Mouse (Mus musculus) A20 (cell line): ENCODE data around the gene Dapk3.

Experiments used
- DNase-seq: peaks from one replicate; pipeline ENCODE4 v3.0.0-alpha.2; 2011; ENCODE audit warnings: low read depth, low spot score

The Dapk3 gene

DNA sequence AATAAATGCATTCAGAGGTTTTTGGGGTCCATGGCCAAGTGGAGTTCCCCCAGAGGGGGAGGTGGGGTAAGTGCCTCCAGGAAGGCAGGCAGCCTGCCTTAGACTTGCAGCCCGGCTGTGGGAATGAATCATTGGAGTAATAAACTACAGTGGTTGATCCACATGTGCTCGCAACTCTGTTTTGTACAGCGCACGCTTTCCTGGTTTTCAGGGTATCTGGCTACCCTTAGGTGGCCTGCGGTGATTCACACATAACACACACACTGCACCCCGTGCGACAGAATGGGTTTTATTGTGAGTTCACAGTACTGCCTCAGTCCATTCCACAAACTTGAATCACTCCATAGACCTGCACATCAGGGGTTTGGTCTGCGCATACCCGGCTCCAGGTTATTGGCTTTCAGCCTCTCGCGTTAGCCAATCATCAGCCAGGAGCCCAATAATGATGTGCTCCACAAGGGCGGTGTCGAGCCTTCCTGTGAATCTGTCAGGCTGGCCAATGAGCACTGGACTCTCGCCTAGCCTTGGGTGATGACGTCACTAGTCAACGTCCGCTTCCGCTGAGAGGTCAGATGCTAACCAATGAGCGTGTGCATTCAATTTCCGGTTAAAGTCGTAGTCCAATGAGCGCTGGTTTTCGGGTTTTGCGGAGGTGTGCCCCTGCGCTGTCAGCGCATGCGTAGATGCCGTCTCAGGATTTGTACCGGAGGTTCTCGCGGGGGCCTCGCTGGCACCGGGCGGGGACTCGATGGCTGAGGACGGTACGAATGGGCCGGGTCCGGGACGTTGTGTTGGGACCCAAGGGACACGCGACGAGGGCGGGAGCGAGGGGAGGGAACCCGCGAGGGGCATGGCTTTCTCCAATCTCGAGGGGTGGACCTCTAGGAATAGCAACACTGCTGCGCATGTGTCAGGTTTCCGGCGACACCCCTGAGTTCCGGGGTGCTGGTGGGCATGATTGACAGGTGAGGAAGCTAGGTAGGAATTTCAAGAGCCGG is at the start of gene Dapk3:
Gene Dapk3 (plus strand): TSS at position 670 of the 998 bp plus-strand sequence.
- DNase-seq: peak; percentile 100

DNA sequence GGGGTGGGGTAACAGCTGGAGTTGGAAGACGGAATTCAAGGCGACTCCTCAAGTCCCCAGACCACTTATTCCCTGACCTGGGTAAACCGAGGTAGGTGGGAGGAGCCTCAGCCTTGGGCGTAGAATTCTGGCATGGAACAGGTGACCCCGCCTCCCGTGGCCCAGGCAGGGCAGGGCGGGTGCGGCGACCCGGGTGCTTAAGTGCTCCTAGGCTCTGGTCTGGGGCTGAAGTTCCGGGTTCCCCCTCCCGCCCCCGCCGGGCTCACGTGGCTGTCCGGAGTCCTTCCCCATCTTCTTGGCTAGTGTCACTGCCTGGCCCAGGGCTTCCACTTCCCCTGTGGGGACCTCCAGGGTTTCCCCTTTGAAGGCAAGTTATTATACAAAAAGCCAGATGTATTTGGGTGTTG is 48.6 kb upstream of the Dapk3 start:
- peak; percentile 98 for DNase-seq

DNA sequence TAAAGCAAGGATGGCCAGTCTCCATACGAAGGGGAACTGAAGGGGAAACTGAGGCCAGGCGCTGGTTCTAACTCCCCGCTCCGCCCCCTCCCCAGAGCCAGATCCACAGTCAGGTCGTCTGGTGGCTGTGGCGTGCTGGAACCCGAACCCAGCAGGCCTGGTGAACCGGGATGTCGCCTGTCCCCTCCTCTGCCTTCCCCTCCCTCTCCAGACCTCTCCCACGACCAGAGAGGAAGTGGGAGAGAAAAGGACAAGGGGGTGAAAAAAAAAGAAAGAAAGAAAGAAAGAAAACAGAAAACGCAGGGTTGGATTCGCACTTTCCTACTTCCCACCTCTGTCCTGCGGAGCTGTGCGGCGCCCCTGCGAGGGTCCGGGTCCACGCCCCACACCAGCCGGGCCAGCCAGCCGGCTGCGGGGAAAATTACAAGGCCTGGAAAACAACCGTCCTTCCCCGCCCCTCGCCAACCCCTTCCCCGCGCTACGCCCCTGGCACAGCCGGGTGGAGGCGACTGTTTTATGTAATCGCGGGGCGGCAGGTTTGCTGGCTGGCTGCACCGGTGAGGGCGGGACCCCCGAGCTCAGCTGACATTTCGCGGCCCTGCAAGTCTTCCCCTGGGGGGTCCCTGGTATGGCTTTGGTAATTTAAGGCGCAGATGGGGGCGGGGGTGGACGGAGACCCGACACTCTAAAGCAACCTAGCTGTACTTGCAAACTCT is 47.7 kb upstream of the Dapk3 start, which contains the start of gene Zbtb7a:
Gene Zbtb7a (plus strand): TSS at position 255 of the 716 bp plus-strand sequence.
- peak; percentile 68 for DNase-seq

DNA sequence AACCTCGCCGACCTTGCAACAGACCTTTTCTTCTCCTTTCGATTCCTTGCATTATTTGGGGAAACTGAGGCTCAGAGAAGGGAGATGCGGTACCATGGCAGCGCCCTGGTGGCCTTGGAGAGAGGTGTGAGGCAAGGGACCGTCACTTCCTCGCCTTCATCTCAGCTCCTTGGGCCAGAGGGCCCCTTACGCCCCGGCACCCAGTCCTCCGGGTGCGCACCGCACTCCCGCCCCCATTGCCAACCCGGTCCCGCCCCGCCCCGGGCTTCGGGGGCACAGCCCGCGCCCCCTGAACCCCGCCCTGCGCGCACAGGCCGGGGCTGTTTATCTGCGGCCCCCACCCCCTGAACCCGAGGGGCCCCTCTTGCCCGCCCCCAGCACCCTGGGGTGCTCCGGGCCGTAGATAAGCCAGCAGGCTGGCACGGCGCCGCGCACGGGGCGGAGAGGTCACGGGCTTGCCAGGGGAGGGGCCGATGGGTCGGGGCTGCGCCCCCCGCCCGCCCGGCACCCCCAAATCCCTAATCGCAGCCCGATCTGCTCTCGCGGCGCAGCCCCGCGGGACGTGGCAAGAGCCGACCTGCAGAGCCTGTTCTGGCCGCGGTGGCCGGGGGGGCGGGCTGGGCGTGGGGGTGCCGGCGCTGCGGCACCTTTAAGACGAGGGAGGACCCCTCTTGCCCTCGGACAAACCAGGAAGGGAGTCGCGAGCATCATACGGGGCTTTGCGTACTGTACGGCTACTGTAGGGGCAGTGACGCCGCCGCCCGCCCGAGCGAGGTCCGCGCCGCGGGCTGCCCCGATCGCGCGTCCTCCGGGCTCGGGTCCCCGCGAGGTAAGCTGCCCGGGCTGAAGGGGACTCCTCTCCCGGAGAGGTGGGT is 46.7 kb upstream of the Dapk3 start:
- DNase-seq: peak; percentile 92

DNA sequence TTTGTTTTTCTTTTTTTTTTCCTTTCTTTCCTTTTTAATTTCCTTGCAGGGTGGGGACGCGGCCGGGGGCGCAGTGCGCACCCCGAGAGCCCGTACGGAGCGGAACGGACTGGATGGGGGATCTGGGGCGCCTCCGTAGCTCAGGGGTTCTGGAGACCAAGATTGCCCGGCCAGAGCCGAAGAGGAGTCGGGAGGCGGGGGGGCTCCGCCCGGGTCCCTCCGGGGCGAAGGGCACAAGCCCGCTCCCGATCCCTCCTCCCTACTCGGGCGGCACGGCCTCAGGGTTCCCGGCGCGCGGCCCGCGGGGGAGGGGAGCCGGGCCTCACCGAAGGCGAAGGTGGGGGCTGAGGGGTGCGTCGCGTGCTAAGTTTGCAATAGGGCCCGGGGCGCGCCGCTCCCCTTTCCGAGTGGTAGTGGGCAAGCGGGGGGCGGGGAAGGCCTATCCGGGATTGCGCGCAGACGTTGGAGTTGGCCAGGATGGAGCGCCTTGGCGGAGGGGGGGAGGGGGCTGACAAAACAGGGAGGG is 46.0 kb upstream of the Dapk3 start:
- DNase-seq: peak; percentile 89

DNA sequence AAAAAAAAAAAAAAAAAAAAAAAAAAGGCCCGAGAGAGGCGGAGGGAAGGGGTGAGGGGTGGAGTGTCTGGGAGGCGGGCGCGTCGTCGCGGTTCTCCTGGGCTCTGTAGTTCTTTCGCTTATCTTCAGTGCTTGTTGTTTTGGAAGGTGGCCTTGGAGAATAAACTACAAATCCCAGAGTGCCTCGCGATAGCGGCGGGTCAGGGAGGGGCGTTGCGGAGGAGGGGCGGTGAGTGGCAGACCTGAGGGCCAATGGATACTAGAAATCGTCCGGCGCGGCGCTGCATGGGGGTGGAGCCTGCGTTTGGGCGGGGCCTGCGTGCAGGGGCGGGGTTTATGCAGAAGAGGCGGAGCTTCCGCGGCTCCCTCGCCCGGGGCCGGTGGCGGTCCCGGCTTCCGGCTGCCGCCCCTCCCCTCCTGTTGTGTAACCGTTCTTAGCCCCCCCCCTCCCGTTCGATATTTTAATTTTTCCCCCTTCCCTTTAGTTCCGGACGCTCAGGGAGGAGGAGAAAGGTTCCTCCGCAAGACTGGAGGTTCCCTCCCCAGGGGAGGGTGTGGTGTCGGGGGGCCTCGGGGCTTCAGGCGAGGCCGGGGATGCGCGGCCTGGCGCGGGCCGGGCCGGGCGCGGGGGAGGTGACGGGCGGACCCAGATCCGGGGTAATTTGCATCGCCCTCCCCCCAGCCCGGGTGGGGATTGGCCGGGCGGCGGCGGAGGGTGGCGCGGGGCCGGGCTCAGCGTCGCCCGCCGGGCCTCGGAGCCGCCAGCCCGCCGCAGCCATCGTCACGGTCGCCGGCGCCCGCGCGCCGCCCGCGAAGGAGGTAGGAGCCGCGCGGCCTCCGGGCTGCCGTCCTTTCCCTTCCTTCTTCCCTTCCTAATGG is 45.3 kb upstream of the Dapk3 start:
- peak; percentile 99 for DNase-seq

DNA sequence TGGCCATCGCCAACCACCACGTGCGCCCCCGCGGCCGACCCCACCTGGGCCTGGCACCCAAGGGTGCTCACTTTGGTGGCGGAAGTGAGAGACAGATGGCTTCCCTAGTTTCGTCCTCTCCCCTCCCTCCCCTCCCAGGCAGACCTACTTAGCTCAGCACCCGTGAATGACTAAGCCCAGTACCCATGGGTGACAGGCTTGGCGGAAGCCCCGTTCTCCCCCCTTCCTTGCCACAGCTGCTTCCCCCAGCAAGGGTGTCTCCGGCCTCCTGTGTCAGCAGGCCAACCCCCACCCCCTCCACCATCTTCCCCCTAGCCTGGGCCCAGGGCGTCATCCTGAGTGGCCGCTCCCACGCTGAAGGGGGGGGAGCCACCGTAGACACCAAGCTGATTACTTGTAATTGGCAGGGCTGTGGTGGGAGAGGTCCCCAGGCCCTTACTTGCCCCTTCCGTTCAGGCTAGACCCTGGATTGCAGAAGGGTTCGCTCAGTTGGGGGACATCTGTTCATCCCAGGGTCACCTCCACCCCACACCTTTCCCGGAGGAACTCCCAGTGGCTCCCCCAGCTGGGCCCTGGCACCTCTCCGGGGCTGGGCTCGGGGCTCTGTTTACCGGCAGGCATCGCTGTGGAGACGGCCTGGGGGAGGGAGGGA is 44.5 kb upstream of the Dapk3 start:
- peak; percentile 88 for DNase-seq

DNA sequence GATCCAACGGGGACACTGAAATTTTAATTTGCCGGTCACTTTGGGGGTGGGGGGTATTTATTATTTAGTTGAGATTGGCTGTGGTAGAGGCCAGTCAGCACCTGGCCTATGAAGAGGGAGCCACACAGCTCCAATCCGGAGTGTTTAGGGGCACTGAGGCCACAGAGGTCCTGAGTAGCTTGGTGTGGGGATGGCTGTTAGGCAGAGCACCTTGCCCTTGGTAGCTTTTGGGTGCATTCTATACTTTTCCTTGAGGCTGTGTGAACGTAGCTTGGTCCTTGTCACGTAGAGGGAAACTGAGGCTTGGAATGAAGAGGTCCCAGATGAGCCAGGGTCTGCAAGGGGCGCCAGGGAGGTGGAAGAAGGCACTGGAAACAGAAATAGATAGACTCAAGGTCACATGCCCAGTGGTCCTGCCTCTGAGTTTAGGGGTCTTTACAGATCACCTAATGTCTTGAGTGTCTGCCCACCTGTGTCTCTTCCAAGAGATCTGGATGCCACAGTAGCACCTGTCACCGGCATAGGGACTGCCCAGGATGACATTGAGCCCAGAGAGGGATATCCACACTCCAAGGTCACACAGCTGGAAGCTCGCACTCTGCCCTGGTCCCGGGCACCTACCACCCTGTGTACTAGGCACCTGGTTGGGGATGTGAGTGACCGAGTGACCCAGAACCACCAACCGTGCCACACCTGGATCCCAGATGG is 43.8 kb upstream of the Dapk3 start:
- no peak for DNase-seq

DNA sequence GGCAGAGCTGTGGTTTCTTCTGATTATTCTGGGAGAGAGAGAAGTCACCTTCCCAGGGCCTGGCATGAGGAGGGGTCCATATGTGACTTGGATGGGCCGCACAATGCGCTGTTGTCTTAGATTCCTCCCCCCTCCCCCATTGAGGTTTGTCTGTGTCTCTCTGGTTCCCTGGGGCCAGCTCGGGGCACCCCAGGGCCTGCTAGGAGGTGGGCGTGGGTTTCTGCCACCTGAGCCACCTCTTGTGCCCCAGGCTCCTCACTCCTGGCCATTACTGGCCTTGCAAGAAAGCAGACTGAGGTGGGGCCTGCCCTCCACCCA is 43.3 kb upstream of the Dapk3 start:
- no peak for DNase-seq

DNA sequence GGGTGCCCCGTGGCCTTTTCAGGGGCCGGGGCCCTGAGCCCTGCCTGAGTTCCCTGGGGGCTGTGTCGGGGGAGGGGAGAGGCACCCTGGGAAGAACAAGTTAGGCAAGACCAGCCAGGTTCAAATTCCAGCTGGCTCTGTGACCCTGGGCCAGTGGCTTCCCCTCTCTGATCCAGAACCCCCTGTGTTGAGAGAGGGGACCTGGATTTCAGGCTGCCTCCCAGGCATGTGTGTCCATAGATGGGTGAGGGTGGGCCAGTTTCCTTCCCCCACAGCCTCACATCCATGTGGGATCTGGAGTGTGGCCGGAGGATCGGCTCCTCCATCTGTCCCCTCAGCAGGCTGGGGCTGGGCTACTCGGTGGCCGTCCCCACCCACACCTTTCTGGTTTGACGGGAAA is 42.8 kb upstream of the Dapk3 start:
- DNase-seq: no peak

DNA sequence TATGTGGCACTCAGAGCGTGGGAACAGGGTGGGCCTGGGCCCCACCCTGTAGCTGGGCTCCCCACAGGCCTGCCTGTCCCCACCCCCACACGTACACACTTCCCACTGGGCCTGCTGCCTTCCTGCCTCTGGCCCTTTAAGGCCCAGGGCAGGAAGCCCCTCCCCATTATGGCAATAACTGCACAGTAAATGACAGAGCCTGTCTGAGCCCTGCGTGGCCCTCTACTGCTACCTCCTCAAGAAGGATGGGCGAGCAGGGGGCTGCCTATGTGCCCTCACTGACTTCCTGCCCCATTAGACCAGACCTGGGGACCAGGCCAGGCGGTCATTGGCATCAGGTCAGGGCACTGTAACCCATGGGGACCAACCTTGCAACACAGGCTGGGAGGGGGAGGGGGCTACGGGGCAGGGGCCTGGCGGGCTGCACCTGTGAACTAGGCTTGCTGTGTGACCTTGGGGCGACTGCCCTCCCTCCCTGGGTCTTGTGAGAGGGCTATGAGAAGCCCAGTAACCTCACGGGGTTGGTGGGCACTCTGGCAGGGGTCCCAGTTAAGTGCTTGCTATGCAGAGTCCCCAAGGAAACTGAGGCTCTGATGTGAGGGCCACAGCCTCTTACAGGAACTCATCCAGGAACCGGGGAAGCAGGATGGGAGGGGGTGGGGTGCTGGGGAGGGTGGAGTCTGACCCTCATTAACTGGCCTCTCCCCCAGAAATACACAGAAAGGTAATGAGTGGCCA is 41.9 kb upstream of the Dapk3 start:
- DNase-seq: no peak

DNA sequence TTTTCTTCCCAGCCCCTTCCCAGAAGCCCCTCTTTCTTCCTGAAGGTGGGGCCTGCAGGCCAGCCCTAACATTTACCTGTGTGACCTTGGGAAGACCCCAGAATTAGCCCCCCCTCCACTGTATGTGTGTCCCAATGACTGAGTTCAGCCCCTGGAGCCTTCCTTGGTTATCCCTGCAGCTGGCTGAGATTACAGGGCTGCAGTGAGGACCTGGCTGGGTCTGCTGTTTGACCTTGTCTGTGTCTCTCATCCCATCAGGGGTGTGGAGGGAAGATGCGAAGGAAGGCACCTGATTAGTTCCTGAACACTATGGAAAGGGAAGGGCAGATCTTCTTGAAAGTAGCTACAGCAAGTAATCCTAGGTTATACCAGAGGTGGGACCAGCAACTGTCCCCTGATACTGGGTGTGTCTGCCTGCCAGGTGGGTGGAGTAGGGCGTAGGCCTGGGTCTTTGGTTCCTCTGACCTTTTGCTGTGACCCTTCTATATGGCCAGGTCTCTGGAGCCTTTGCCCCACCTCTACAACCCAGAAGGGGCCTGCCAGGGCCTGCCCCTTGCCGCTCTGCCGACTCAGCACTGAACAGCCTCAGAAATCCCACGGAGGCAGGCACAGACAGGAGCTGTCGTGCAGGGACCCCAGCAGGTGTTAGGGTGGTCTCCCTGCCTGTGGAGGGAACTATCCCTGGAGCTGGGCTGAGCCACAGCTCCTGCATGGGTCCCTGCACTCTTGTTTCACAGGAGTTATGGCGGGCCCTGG is 41.2 kb upstream of the Dapk3 start:
- no peak for DNase-seq

DNA sequence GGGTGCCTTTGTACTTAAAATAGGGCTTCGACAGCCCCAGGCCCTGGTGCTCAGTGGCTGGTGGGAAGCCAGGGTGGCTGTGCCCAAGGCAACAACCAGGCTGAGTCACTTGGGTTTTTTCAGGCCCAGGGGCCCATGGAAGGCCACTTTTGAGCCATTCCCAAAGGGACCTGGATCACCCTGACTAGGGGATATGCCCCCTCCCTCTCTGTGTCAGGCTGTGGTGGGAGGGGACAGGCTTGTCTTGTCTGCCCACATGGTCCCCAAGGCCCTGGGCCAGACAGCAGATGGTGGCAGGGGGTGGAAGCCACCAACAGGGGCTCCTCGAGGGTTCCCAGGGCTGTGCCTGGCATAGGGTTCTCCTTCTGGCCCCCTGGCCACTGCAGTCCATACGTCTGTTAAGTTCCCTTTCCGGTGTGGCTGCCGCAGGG is 40.2 kb upstream of the Dapk3 start:
- no peak for DNase-seq

DNA sequence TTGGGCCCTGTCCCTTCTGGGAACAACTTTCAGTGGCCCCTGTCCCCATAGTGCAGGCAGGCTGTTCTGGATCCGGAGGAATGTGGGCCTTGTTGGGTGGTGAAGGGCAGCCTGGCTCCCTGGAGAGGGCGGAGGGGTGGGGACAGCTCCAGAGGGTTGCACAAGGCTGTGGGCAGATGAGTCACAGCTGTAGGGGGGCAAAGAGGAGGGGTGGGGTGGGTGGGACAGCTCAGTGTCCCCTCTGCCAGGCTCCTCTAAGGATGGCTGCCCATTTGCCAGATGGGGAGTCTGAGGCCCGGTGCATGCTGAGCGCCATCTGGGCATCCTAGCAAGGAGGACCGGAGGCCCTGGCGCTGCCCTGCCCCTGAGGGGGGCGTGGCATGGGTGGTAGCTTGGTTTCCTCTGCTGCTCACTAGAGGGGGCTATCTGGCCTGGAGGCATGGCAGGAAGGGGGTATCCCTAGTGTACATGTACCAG is 39.6 kb upstream of the Dapk3 start:
- no peak for DNase-seq

DNA sequence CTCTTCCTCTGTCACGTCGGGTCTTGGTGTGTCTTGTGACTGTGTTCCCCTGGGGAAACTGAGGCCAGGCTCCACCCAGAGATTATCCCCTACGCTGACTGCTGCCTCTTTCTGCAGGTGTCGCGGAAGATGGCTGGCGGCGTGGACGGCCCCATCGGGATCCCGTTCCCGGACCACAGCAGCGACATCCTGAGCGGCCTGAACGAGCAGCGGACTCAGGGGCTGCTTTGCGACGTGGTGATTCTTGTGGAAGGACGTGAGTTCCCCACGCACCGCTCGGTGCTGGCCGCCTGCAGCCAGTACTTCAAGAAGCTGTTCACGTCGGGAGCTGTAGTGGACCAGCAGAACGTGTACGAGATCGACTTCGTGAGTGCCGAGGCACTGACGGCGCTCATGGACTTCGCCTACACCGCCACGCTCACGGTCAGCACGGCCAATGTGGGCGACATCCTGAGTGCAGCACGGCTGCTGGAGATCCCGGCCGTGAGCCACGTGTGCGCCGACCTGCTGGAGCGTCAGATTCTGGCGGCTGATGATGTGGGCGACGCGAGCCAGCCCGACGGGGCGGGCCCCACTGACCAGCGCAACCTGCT is 38.9 kb upstream of the Dapk3 start:
- no peak for DNase-seq

DNA sequence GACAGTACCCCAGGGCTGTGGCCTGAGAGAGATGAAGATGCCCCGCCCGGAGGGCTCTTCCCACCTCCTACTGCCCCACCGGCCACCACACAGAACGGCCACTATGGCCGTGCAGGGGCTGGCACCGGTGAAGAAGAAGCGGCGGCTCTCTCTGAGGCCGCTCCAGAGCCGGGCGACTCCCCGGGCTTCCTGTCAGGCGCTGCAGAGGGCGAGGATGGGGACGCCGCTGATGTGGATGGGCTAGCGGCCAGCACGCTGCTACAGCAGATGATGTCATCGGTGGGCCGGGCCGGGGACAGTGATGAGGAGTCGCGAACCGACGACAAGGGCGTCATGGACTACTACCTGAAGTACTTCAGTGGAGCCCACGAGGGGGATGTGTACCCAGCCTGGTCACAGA is 38.1 kb upstream of the Dapk3 start:
- no peak for DNase-seq

DNA sequence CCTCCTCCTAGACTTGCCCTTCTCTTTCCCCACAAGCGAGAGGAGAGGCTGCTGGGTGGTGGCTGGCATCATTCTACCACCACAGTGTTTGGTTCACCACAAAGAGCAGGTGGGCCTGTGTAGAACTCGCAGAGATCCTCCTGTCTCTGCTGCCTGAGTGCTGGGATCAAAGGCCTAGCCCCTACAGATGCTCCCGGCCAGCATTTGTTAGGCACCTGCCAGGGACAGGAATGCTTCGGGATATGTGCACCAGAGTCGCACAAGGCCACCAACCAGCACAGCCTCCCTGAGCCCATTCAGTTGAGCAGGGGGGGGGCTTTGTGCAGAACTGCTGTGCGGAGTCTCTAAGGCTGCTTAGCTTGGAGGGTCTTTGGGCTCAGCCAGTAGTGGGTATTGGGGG is 37.5 kb upstream of the Dapk3 start:
- no peak for DNase-seq
